Mouse (Mus musculus): ENCODE measurements at regions not wholly inside any gene's neighbourhood (a gene's known extent, or its start where the extent isn't known, plus 50 kb on each side); places are given as distances from the start of the nearest gene placed in this dataset.
A peak's percentile ranks its signal among the peaks of the same experiment; 100 is the strongest.
"Not testable (repeated sequence)": the region's sequence is repeated elsewhere in the genome, so short reads cannot be mapped to it uniquely, and the experiment has no call there.

DNA sequence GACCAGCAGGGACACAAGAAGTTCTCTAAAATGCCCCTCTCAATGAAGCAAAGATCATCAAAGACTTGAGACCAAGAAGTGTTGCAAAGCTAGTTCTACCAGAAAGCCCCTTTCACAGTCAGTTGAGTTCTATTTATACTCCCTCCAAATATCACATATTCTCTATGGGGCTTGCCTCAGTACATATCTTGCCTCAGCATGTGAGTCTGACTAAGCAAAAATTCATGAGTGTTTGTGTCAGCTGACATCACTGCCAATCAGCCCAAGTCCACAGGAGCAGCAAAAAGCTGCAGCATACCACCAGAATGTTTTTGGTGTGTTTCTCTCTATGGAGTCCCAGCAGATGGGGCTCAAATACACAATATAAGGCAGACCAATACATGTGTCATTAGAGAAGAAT lies 631.6 kb downstream of the Rpia start:
- no peak for DNase-seq (ENCODE audit: low read depth, low spot score)

DNA sequence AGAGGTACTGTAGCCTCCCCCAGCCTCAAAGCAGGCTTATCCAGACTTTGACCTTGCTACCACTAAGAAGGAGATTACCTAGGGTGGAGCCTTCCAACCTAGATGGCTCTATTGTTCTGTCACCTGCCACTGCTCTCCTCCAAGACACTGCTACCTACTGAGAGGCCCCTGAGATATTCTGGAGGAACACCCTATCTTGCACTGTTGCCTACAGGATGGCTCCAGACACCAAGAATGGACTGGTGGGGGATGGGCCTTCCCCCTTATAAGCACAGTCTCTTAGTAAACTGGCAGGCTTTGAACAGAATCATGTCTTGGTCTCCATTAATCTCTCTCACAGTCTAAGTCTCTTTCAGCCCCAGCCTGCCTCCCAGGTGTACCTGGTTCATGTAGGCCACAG lies 636.3 kb downstream of the Rpia start:
- DNase-seq (ENCODE audit: low read depth, low spot score): peak; percentile 64

DNA sequence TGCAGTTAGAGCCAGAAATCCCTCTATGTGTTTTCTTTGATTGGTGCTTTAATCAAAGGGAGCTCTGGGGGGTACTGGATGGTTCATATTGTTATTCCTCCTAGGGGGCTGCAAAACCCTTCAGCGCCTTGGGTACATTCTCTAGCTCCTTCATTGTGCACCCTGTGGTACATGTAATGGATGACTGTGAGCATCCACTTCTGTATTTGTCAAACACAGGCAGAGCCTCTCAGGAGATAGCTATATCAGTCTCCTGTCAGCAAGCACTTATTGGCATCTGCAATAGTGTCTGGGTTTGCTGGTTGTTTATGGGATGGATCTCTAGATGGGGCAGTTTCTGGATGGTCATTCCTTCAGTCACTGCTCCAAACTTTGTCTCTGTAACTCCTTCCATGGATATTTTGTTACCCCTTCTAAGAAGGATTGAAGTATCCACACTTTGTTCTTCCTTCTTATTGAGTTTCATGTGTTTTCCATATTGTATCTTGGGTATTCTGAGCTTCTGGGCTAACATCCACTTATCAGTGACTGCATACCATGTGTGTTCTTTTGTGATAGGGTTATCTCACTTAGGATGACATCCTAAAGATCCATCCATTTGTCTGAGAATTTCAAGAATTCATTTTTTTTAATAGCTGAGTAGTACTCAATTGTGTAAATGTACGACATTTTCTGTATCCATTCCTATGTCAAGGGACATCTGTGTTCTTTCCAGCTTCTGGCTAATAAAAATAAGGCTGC lies 640.8 kb downstream of the Rpia start:
- not testable (repeated sequence) for DNase-seq (ENCODE audit: low read depth, low spot score)

DNA sequence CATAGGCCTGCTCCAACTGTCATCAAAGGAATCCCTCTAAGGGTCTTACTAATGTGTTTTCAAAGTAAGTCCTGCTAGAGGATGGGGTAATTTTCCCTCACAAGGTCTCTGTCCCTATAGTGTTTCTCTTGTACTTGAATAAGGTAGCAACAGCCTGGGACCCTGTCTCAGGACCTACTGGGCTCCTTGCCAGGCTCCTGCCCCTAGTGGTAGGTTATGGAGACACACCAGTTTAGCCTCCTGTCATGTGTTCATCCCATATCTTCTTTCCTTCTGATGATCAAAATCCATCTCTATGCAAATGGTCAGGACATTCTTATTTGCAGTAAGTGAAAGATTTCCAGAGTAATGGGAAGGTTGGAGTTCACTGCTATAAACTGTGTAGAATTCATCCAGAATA lies 645.0 kb downstream of the Rpia start:
- DNase-seq (ENCODE audit: low read depth, low spot score): peak; percentile 73

DNA sequence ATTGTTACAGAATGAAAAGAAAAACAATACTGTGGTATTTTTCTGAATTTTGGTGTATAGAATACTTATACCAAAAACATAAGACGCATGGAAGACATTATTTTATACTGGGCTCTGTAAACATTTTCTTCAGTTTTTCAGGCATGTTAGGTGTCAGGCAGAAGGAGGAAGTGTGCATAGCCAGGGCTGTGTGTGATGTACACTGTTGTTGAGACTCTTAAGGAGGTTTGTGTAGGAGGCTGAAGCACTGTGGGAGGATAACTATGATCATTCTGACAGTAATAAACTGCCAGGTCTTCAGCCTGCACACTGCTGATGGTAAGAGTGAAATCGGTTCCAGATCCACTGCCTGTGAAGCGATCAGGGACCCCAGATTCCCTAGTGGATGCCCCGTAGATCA lies 648.7 kb downstream of the Rpia start:
- not testable (repeated sequence) for DNase-seq (ENCODE audit: low read depth, low spot score)

DNA sequence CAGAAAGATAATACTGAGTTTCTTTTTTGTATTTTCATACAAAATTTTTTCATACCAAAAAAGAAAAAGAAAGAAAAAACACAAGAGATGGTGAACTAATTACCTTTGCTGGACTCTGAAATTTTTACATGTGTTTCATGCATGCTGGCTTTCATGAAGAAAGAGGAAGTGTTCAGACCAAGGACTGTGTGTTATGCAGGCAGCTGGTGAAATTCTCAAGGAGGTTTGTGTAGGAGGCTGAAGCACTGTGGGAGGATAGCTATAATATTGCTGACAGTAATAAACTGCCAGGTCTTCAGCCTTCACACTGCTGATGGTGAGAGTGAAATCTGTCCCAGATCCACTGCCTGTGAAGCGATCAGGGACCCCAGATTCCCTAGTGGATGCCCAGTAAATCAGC lies 675.2 kb downstream of the Rpia start:
- DNase-seq (ENCODE audit: low read depth, low spot score): no peak

DNA sequence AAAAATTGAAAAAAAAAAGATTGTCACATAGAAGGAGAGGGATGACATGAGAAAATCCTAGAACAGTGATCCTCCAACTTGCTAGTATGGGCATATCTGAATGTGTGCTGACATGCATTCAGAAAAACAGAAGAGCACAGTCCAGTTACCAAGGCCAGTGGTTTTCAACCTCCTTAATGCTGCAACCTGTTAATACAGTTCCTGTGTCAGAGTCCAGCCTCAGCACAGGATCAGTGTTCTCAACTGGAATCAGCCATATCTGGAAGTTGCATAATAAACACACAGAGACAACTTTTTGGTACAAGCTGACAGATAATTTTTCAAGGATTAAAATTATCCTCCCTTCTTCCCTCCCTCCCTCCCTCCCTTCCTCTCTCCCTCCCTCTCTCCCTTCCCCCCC lies 680.1 kb downstream of the Rpia start:
- no peak for DNase-seq (ENCODE audit: low read depth, low spot score)

DNA sequence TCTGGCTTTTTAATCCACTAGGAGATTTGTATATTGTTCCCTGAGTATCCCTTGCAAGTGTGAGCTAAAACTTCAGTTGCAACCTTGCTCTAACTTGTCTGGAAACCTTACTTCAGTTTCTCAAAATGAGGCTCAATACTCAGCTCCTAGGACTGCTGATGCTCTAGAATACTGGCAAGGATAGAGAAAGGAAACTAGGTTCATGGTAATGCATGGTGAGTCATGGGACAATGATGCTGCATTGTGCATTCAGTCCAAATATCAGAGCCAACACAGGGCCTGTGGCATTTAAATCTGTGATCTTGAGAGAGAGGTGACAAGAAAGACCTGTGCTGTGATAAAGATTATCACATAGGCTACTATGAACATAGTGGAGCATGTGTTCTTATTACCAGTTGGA lies 682.6 kb downstream of the Rpia start:
- not testable (repeated sequence) for DNase-seq (ENCODE audit: low read depth, low spot score)

DNA sequence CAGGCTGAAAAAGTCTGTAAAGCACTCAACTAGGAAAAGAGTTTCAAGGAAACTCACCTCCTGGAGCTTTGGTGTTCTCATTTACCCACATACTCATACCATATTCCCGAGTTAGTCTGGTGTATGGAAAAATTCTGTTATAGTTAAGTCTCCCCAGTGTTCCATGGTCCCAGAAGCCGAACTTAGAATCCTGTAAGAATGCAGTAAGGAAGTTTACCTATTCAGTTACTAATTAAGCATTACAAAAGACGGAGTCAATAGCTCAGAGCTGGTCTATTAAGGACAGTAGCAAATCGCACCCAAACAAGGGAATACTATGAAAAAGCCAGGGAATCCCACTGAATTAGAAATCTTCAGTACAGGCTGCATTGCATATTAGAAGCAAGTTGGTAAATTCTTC lies 688.3 kb downstream of the Rpia start:
- DNase-seq (ENCODE audit: low read depth, low spot score): peak; percentile 89

DNA sequence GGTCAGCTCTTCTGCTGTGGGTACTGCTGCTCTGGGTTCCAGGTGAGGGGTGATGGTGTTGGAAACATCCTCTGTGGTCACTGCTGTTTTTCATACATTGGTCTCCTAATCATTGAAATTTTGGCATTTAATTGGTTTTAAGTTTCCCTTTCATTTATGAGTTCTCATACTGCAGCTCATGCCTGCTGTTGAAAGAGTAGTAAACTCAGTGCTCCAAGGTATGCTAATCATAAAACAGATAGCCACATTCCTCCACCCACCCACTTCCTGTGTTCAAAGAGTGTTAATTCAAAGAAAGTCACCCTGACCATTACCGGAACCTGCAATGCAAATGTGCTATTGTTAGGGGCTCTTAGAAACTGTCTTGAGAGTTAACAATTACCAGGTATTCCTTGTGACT lies 688.9 kb downstream of the Rpia start:
- peak; percentile 83 for DNase-seq (ENCODE audit: low read depth, low spot score)

DNA sequence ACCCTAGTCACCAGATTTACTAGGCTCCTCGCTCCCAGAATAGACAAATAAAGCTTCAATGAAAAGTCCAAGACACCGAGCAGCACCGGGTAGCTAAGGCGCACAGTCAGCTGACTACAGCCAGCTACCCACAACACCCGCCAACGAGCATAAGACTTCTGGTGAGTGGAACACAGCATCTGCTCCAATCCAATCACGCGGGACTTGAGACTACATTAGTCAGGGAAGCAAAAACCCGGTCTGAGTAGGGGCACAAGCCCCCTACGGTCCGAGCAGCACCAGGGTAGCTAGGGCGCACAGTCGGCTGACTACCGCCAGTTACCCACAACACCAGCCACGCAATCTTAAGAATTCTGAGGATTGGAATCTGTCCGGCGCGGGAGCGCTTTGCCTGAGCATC lies 704.0 kb downstream of the Rpia start:
- DNase-seq (ENCODE audit: low read depth, low spot score): peak; percentile 83

DNA sequence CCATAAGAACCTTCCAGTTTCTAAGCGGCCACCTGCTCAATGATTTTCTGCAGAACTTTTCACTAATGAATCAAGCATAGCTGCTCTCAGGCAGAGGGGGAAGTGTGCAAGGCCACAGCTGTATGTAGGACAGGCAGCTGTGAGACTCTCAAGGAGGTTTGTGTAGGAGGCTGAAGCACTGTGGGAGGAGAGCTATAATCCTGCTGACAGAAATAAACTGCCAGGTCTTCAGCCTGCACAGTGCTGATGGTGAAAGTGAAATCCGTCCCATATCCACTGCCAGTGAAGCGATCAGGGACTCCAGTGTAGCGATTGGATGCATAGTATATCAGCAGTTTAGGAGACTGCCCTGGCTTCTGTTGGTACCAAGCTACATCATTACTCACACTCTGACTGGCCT lies 718.2 kb downstream of the Rpia start:
- DNase-seq (ENCODE audit: low read depth, low spot score): no peak

DNA sequence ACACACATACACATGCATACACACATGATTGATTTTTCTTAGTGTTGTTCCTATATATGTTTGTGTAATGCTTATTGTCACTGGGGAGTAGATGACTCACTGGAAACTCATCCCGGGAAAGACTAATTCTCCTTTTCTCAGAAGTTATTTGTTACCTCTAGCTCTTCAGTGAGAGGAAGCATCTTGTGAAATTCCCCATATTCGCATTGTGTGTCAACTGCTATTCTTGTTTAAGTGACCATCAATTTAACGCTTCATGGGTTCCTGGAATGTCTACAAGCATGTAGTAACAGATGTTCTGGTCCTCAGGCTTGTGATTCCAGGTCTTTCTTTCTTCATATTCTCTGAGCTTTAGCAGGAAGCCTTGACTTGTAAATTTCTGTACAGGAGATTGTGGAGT lies 720.0 kb downstream of the Rpia start:
- no peak for DNase-seq (ENCODE audit: low read depth, low spot score)

DNA sequence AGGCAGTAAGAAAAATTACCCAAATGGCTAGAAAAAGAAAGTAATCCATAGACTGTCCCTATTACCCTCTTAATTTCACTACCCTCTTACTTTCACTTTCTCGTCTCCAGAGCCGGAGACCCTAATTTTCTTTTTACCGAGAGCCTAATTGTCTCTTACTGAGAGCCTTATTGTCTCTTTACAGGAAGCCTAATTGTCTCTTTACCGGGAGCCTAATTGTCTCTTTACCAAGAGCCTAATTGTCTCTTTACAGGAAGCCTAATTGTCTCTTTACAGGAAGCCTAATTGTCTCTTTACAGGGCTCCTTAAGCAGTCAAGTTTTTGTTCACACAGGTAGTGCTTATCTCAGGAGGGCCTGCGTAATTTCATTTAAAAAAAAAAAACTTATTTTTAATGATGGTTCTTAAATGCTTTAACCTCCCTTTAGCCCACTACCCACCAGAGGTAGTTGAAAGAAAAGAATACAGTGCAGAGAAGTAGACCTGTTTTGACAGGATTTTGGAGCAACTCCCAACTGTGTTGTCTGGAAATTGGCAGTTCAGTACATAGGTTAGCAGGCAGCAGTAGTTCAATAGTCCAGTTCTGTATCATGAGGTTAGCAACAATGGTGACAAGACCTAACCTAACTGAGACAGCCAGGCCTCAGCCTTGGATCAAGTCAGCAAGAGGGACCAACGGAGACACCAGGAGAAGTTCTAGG lies 724.2 kb downstream of the Rpia start:
- no peak for DNase-seq (ENCODE audit: low read depth, low spot score)

DNA sequence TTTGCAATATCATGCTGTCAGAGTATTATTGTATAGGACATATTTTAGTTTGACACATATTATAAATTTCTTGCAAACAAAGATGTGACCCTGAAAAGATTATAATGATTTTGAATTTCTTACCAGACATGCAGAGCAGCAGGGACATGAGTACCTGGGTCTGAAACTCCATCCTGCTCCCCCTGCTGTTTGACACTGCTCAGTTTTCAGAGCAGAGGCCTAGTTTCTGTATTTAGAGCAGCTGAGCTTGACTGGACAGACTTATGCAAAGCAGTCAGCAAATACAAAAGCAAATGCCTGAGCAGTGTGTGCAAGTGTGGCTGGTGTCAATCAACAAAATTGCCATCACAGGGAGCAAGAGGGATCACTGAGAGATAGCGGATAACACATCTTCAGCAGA lies 733.0 kb downstream of the Rpia start:
- DNase-seq (ENCODE audit: low read depth, low spot score): peak; percentile 20

DNA sequence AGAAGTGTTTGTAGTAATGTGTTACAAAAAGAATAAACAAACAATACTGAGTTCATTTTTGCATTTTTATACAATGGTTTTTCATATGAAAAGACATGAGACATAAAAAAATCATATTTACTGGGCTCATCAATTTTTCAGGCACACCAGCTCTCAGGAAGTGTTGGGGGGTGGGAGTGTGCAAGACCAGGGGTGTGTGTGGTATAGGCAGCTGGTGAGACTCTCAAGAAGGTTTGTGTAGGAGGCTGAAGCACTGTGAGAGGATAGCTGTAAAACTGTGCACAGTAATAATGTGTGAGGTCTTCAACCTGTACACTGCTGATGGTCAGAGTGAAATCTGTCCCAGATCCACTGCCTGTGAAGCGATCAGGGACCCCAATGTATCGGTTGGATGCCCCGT lies 733.7 kb downstream of the Rpia start:
- DNase-seq (ENCODE audit: low read depth, low spot score): no peak

DNA sequence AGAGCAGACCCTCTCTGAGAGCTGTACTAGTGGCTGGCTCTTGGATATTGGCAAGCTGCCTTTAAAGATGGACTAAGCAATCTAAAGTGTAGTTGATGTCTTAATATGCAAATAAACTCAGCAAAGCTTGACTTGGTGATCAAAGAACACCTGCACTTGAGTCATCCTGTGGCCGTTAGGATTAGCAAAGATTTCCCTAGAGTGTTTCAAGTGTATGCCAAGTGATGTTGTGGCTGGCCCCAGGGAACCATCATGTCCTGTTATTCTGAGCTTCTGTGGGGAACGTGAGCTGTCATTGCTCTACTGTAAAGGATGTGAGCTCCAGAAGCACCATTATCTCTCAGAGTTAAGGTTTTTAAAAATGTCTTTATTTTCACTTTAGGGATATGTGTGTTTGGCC lies 751.1 kb downstream of the Rpia start:
- DNase-seq (ENCODE audit: low read depth, low spot score): no peak

DNA sequence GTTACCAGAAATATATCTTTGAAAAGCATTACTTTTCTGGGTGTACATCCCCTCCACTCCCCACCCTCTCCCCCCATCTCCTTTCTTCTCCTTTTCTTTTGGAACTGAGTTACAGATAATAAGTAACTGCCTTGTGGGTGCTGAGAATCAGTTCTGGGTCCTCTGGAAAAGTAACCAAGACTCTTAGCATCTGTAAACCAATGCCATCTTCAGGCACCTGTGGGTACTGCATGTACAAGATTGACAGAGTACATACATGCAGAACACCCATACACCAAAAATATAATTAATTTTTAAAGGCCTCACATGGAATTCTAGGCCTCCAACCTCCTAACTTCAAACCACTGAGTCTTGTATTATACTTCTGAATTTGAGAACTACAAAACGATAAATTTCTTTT lies 758.4 kb downstream of the Rpia start:
- peak; percentile 59 for DNase-seq (ENCODE audit: low read depth, low spot score)

DNA sequence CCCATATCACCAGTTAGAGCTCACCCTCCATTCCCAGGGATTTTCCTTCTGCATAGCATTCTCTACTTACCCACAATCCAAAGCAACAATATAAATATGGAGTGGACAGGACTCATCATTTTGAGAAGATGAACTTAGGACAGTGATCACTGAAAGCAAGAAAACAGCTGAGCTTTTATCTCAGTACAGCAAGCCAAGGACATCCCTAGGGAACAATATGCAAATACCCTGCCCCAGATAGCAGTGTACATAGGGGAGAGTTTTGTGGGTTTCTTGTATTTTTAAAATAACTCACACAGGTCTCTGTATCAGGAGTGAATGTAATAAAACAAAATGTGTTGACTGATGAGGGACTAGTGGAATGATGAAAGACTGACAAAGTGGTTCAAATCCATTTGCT lies 780.5 kb downstream of the Rpia start:
- no peak for DNase-seq (ENCODE audit: low read depth, low spot score)

Data from R1 (cell line).